Mouse (Mus musculus): ENCODE measurements around the gene Wipf2. TPM values are rescaled to one million over a fixed set of nuclear protein-coding genes. Genes with fewer than 3 reads are reported as not detected.

Wipf2 gene
- total and polyA plus RNA-seq, 3 experiments: 2.9 to 7.1 TPM; not detected in 1

DNA sequence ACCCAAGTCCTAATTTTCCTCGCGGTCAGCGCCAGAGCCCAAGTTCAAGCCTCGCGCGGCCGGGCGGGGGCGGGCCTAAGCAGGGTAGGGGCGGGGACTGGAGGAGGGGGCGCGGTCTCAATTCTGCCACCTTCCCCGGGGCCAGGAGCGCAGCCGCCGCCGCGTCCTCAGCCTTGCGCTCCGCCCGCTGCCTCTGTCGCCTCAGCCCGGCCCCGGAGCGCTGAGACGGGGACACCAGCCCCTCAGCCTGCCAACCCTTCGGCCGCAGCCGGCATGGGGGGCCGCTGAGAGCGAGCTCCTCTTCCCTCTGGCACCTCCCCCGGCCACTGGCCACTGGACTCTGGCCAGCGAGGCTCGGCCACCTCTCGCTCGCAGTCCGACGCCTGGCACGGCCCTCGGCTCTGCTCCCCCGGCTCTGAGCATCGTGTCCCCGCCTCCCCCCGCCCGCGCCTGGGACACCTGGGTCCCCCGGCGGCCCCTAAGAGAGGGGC, 26.7 kb upstream of the Wipf2 start, which contains the start of gene Rapgefl1:
Rapgefl1 (plus strand) TSS at position 135 of the 491 bp plus-strand sequence.
- H3K27ac ChIP-seq (ENCODE audit: control insufficient read depth, low read depth, low read length): no peak within 1 kb of the TSS
- no peaks in the 10 kb centered on the region; the same call in 1 of the 2 replicates for H3K79me2 ChIP-seq (ENCODE audit: control insufficient read depth, insufficient read depth, low read length, poor library complexity)
- H3K27me3 ChIP-seq (ENCODE audit: control insufficient read depth in 1 of 2, insufficient read depth in 2 of 2, low read length in 2 of 2): no peaks in the 10 kb centered on the region
- H3K4me1 ChIP-seq (ENCODE audit: control insufficient read depth in 1 of 2, insufficient read depth in 2 of 2, low read length in 2 of 2): peaks cover 0 to 5% of the 10 kb centered on the region in 2 experiments; a peak in 1 of 4 replicates
- TF ChIP-seq ELF1 (IDR thresholded peaks at IDR 0.05; ENCODE audit: low read depth, low read length): 0 out of 2 replicates have a peak, but pooled peaks have one; percentile 13
- no peak for TF ChIP-seq ZKSCAN1 (IDR thresholded peaks at IDR 0.05; ENCODE audit: low read depth, low read length)
- TF ChIP-seq KAT2A (conservative IDR thresholded peaks at IDR 0.05; ENCODE audit: low read depth, low read length): no peak
- 0 out of 4 replicates have a peak, but pooled peaks of 1 of the 2 experiments have one; percentile 15 for TF ChIP-seq POLR2A (IDR thresholded peaks at IDR 0.05; ENCODE audit: control insufficient read depth in 1 of 2, insufficient read depth in 1 of 2, low read depth in 1 of 2, low read length in 2 of 2, poor library complexity in 1 of 2)
- TF ChIP-seq MYC (IDR thresholded peaks at IDR 0.05; ENCODE audit: low read depth, low read length): no peak
- TF ChIP-seq TAL1 (IDR thresholded peaks at IDR 0.05; ENCODE audit: low read length): no peak
- TF ChIP-seq CHD2 (IDR thresholded peaks at IDR 0.05; ENCODE audit: low read length): no peak
- TF ChIP-seq CHD1 (IDR thresholded peaks at IDR 0.05; ENCODE audit: low read depth, low read length): no peak
- TF ChIP-seq NELFE (IDR thresholded peaks at IDR 0.05; ENCODE audit: low read depth, low read length): peak; percentile 28; the same call in 1 of the 2 replicates
- peak; percentile 8; the same call in 1 of the 2 replicates for TF ChIP-seq SMC3 (IDR thresholded peaks at IDR 0.05; ENCODE audit: low read depth, low read length)
- 0 out of 6 replicates have a peak, but pooled peaks of 1 of the 3 experiments have one; percentile 2 for TF ChIP-seq CTCF (IDR thresholded peaks at IDR 0.05 in 2 of 3, conservative IDR thresholded peaks at IDR 0.05 in 1 of 3; ENCODE audit: control insufficient read depth in 1 of 3, insufficient read depth in 1 of 3, low read depth in 2 of 3, low read length in 3 of 3, poor library complexity in 1 of 3, severe bottlenecking in 1 of 3)
- no peak for TF ChIP-seq MAX (IDR thresholded peaks at IDR 0.05; ENCODE audit: low read length)
- TF ChIP-seq SIN3A (IDR thresholded peaks at IDR 0.05; ENCODE audit: low read length): peak; percentile 60
- no peak for TF ChIP-seq JUND (IDR thresholded peaks at IDR 0.05; ENCODE audit: low read depth, low read length)
- peak; percentile 63 for TF ChIP-seq NRF1 (IDR thresholded peaks at IDR 0.05; ENCODE audit: insufficient read depth, low read depth, low read length, poor library complexity, severe bottlenecking)
- TF ChIP-seq UBTF (IDR thresholded peaks at IDR 0.05; ENCODE audit: borderline replicate concordance, insufficient read depth, low read depth, low read length): 0 out of 2 replicates have a peak, but pooled peaks have one; percentile 69
- 0 out of 2 replicates have a peak, but pooled peaks have one; percentile 6 for TF ChIP-seq TCF12 (IDR thresholded peaks at IDR 0.05; ENCODE audit: low read depth, low read length)
- peak; percentile 52; the same call in 1 of the 2 replicates for TF ChIP-seq MXI1 (IDR thresholded peaks at IDR 0.05; ENCODE audit: low read depth, low read length)
- no peak for TF ChIP-seq GABPA (IDR thresholded peaks at IDR 0.05; ENCODE audit: low read depth, low read length)
- peak; percentile 40; the same call in 1 of the 2 replicates for TF ChIP-seq HCFC1 (IDR thresholded peaks at IDR 0.05; ENCODE audit: low read depth, low read length)
- 0 out of 2 replicates have a peak, but pooled peaks have one; percentile 10 for TF ChIP-seq USF1 (IDR thresholded peaks at IDR 0.05; ENCODE audit: low read depth, low read length)
- peak; percentile 83; the same call in 1 of the 2 replicates for TF ChIP-seq MAZ (IDR thresholded peaks at IDR 0.05; ENCODE audit: low read depth, low read length)
- TF ChIP-seq ZMIZ1 (IDR thresholded peaks at IDR 0.05; ENCODE audit: low read depth, low read length): no peak
- peaks cover 3 to 13% of the 10 kb centered on the region in 2 experiments for H3K36me3 ChIP-seq (ENCODE audit: control insufficient read depth in 1 of 2, insufficient read depth in 2 of 2, low read length in 2 of 2)
- DNase-seq (ENCODE audit: low read depth, low spot score): peak; percentile 88
- H3K9ac ChIP-seq (ENCODE audit: control insufficient read depth, low read depth, low read length, poor library complexity, severe bottlenecking): peak within 1 kb of the TSS; percentile 85
- no peaks in the 10 kb centered on the region for H3K9me3 ChIP-seq (replicated peaks; ENCODE audit: insufficient read depth, low read length)
- H3K4me3 ChIP-seq (ENCODE audit: control insufficient read depth in 1 of 2, insufficient read depth in 1 of 2, low read depth in 2 of 2, low read length in 2 of 2): peak within 1 kb of the TSS; percentile 75 to 98

All from MEL (cell line).